In genomic region chr1:166362659-166363058, GRCm38 (mm10) we compare ENCODE assay signal across 17 mouse cellular contexts.
"Had no signal": no experiment of that assay in that cellular context is flagged by ENCODE, and none has a peak within 500 bp of the region (broad histone marks: within the 10 kb centered on the region; RNA-seq: fewer than 3 reads in every experiment).

No protein-coding gene starts in this region.

- ATAC-seq: liver, embryonic 12.5 days; midbrain, embryonic 16.5 days had no signal

- H3K36me3 ChIP-seq: liver, embryonic 12.5 days; midbrain, embryonic 10.5 days; midbrain, embryonic 12.5 days; neural tube, embryonic 13.5 days; neural tube, embryonic 15.5 days had no signal

- H3K4me3 ChIP-seq: liver, embryonic 12.5 days; midbrain, embryonic 10.5 days; midbrain, embryonic 12.5 days; myocyte; neural tube, embryonic 13.5 days; neural tube, embryonic 15.5 days had no signal

- H3K4me1 ChIP-seq: liver, embryonic 12.5 days; midbrain, embryonic 10.5 days; midbrain, embryonic 12.5 days; neural tube, embryonic 13.5 days had no signal

- H3K27ac ChIP-seq: liver, embryonic 12.5 days; liver, embryonic 14.5 days; midbrain, embryonic 10.5 days; midbrain, embryonic 12.5 days; neural tube, embryonic 13.5 days; neural tube, embryonic 15.5 days had no signal

- H3K9ac ChIP-seq: liver, embryonic 12.5 days; liver, embryonic 14.5 days; midbrain, embryonic 12.5 days; neural tube, embryonic 13.5 days; neural tube, embryonic 15.5 days had no signal

- H3K4me2 ChIP-seq: liver, embryonic 12.5 days; midbrain, embryonic 12.5 days; neural tube, embryonic 13.5 days; neural tube, embryonic 15.5 days had no signal

- DNase-seq: midbrain, embryonic 14.5 days; retina, postnatal 1 day; right cerebral cortex, adult 18-20 months; right cerebral cortex, postnatal 25 days; right cerebral cortex, postnatal 4 days; spleen, adult 18-20 months; thymus, adult 18-20 months; thymus, postnatal 14 days; thymus, postnatal 36 days had no signal

- H3K27me3 ChIP-seq: liver, embryonic 12.5 days; midbrain, embryonic 12.5 days; neural tube, embryonic 13.5 days; neural tube, embryonic 15.5 days had no signal

- H3K9me3 ChIP-seq: liver, embryonic 12.5 days; midbrain, embryonic 10.5 days; midbrain, embryonic 12.5 days; neural tube, embryonic 13.5 days; neural tube, embryonic 15.5 days had no signal
